Mouse (Mus musculus) hindbrain, embryonic 15.5 days (tissue): Measurements from ENCODE around the gene Pou2f3. TPM values are rescaled to one million over a fixed set of nuclear protein-coding genes. Genes with fewer than 3 reads are reported as not detected.

Experiments used
- ATAC-seq: fragments of 200-750 bp; cut with Nextera tagmentation; 2 replicates; pipeline ENCODE4 v1.8.0; 2017; ENCODE audit warnings: low read depth, moderate number of reproducible peaks, moderate TSS enrichment; ENCODE audit not compliant: low FRiP score
- H3K27ac ChIP-seq: fragments of 300-500 bp; sonication (generic); replicated peaks from 2 replicates; pipeline ENCODE4 v1.5.1; 2015; ENCODE audit warnings: mild to moderate bottlenecking, inconsistent platforms
- H3K27me3 ChIP-seq: fragments of 300-500 bp; sonication (generic); 2 replicates; pipeline ENCODE4 v1.6.1; 2015; ENCODE audit warnings: control low read depth, inconsistent platforms
- H3K36me3 ChIP-seq: fragments of 300-500 bp; sonication (generic); 2 replicates; pipeline ENCODE4 v1.6.1; 2015; ENCODE audit warnings: control low read depth, inconsistent platforms
- H3K4me1 ChIP-seq: fragments of 300-500 bp; sonication (generic); replicated peaks from 2 replicates; pipeline ENCODE4 v1.6.1; 2015; ENCODE audit warnings: control low read depth, inconsistent platforms
- H3K4me2 ChIP-seq: fragments of 300-500 bp; sonication (generic); 2 replicates; pipeline ENCODE4 v1.6.1; 2015; ENCODE audit warnings: moderate library complexity, mild to moderate bottlenecking, inconsistent platforms
- H3K4me3 ChIP-seq: fragments of 300-500 bp; sonication (generic); 2 replicates; pipeline ENCODE4 v1.5.1; 2015; ENCODE audit warnings: mild to moderate bottlenecking, inconsistent platforms
- H3K9ac ChIP-seq: fragments of 300-500 bp; sonication (generic); 2 replicates; pipeline ENCODE4 v1.6.1; 2015; ENCODE audit warnings: inconsistent platforms
- H3K9me3 ChIP-seq: fragments of 300-500 bp; sonication (generic); 2 replicates; pipeline ENCODE4 v1.6.1; 2016; ENCODE audit warnings: control low read depth, inconsistent platforms
- WGBS: fragments of 180-500 bp; shearing (Covaris S2); methylation state at CpG from one replicate; pipeline ENCODE4 v1.1.7; 2015; 5-methylcytosine and 5-hydroxymethylcytosine counted together
- polyA plus RNA-seq: library from polyadenylated mRNA; unstranded; fragments of >200 nt; fragmentation: Nextera tagmentation; extraction: Ambion mirVana; gene quantifications from 2 replicates; pipeline ENCODE4 v1.2.1, GENCODE M21; 2015

Gene Pou2f3
- polyA plus RNA-seq, 1 experiment from 2014 or later, result 0.05 TPM

DNA sequence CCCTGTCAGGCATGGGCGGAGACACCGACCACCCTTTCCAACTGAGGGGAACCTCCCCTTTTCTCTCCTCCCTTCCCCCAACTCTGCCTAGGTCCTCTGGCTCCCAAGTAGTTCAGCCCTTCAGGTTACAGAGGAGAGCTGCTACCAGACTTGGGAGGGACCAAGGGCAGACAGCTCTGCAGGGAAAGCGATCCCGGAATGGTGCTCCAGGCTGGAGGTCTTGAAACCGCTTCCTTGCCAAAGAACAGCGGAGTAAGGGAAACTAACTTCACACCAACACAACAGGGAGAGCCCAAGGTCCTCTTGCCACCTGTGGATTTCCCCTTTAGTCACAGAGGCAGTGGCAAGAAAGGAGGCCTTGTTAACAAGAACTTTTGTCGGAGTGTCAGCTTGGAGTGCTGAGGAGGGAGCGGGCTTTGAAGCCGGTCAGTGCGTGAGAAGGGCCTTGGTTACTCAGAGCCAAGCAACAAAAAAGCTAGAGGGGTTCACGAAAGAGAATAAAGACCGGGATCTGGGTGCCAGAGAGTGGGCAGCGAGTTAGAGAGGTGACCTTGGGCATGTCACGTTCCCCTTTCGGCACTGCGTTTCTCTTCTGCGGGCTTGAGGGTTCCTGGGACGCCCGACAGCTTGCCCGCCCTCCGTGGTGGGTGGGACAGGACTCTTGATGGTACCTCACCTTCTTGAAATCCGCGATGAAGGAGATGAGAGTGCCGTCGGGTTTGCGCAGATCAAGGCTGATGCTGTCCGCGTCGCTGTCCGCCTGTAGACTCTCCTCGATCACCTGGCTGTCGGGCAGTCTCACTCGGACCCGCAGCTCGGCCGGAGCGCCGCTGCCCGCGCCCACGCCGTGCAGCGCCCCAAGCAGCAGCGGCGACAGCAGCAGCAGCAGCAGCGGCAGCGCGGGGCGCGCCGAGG lies 28.7 kb upstream of the Pou2f3 start:
- no peaks in the 10 kb centered on the region for H3K9me3 ChIP-seq
- H3K36me3 ChIP-seq, result no peaks in the 10 kb centered on the region
- H3K9ac ChIP-seq, result peak overlapping the region; percentile 37
- peak overlapping the region; percentile 47 for H3K4me3 ChIP-seq
- H3K27me3 ChIP-seq, result peaks cover 36% of the 10 kb centered on the region
- no peak overlapping the region for H3K27ac ChIP-seq
- H3K4me1 ChIP-seq, result peaks cover 17% of the 10 kb centered on the region
- ATAC-seq, result no peak
- WGBS, result 2% methylated on average over 51 of the region's 51 CpGs
- H3K4me2 ChIP-seq, result peak overlapping the region; percentile 80

DNA sequence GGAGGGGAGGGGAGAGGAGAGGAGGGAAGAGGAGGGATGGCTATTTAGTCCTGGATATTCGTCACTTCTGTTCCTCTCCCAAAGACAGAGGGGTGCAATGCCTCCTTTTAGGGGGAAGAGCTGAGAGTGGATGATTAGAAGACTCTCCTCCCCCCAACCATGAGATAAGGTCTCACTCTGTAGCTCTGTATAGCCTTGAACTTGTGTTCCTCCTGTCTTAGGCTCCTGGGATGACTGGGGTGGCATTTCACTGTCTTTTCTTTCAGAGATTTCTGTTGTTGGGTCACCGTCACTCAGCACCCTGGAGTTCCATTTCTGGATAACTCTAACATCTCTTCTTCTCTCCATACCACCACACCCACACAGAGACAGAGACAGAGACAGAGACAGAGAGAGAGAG lies 28.0 kb upstream of the Pou2f3 start:
- H3K4me2 ChIP-seq, result peak overlapping the region; percentile 80; the same call in 1 of the 2 replicates
- no peaks in the 10 kb centered on the region for H3K9me3 ChIP-seq
- H3K4me1 ChIP-seq, result peaks cover 17% of the 10 kb centered on the region
- peaks cover 36% of the 10 kb centered on the region for H3K27me3 ChIP-seq
- H3K4me3 ChIP-seq, result no peak overlapping the region; the same call in 1 of the 2 replicates
- WGBS, result 43% methylated on average over 2 of the region's 2 CpGs
- H3K9ac ChIP-seq, result no peak overlapping the region
- H3K36me3 ChIP-seq, result no peaks in the 10 kb centered on the region
- H3K27ac ChIP-seq, result no peak overlapping the region
- no peak for ATAC-seq

GRCm38 (mm10) chr9:43237111-43237775 lies 27.1 kb upstream of the Pou2f3 start:
- Histone ChIP-seq H3K36me3 (no peaks in the 10 kb centered on the region), H3K4me3 (no peak overlapping the region), H3K27ac (no peak overlapping the region), H3K4me1 (peaks cover 17% of the 10 kb centered on the region), H3K4me2 (no peak overlapping the region), H3K9ac (no peak overlapping the region), H3K27me3 (peaks cover 36% of the 10 kb centered on the region), H3K9me3 (no peaks in the 10 kb centered on the region)
- no peak for ATAC-seq
- WGBS, result 60% methylated on average over 7 of the region's 7 CpGs

DNA sequence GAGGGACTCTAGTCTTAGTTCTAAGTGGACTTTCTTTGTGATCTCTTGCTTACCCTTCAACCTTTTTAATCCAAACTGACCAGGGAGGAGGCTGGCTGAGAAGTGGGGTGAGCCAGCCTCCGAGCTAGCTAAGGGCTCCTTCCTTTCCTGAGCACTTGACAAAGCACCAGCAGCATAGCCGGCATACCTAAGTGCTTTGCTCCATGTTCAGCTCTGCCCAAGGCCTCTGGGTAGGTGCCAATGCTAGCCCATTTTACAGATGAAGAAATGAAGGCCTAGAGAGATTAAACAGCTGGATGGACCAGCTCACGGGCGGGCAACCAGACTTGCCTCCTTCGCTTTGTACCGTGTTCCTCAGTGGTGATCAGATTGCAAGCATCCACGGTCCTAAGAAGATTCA lies 26.4 kb upstream of the Pou2f3 start:
- no peaks in the 10 kb centered on the region for H3K9me3 ChIP-seq
- H3K4me1 ChIP-seq, result peaks cover 17% of the 10 kb centered on the region
- H3K27me3 ChIP-seq, result peaks cover 36% of the 10 kb centered on the region
- no peak overlapping the region for H3K4me2 ChIP-seq
- ATAC-seq, result no peak
- H3K9ac ChIP-seq, result no peak overlapping the region
- no peak overlapping the region for H3K4me3 ChIP-seq
- H3K36me3 ChIP-seq, result no peaks in the 10 kb centered on the region
- 92% methylated on average over 7 of the region's 7 CpGs for WGBS
- H3K27ac ChIP-seq, result no peak overlapping the region

DNA sequence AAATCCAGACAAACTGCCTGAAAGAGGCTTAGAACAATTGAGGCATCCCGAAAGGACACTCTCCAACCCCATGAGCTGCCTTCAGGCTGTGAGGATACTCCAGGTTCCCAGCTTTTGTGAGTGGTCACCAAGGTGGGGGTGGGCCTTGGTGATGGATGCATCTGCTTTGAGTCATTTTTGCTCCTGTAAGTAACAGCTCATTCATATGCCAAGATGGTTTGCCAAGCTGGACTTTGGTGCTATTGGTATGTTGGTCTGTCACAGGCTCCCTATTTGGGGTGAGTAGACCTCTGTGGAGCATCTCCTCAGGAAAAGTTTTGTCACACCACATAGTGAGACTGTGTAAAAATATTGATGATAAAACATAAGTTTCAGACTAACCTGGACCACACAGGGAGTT lies 25.9 kb upstream of the Pou2f3 start:
- Histone ChIP-seq H3K36me3 (no peaks in the 10 kb centered on the region), H3K4me3 (no peak overlapping the region), H3K4me1 (peaks cover 17% of the 10 kb centered on the region), H3K9me3 (no peaks in the 10 kb centered on the region), H3K9ac (no peak overlapping the region), H3K4me2 (no peak overlapping the region), H3K27me3 (peaks cover 36% of the 10 kb centered on the region), H3K27ac (no peak overlapping the region)
- ATAC-seq, result no peak
- WGBS, result 78% methylated on average over 1 of the region's 1 CpGs

DNA sequence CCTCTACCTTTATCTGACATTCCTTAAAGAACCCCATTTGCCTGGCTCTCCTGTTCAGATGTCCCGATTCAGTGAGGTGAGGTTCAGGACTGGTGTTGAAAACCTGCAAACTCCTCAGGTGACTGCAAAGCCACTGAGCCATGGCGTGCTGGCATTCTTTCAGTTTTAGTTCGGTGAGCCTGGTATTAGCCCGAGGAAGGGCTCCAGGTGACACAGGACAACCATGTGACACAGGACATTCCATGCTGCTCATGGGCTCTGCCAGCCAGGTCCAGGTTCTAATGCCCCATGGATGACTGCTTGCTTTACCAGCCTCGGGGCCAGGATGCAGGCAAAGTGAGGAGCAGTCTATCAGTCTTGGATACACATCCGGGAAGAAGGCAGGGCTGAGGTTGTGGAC lies 25.2 kb upstream of the Pou2f3 start:
- 85% methylated on average over 6 of the region's 6 CpGs for WGBS
- no peak overlapping the region for H3K9ac ChIP-seq
- no peak for ATAC-seq

DNA sequence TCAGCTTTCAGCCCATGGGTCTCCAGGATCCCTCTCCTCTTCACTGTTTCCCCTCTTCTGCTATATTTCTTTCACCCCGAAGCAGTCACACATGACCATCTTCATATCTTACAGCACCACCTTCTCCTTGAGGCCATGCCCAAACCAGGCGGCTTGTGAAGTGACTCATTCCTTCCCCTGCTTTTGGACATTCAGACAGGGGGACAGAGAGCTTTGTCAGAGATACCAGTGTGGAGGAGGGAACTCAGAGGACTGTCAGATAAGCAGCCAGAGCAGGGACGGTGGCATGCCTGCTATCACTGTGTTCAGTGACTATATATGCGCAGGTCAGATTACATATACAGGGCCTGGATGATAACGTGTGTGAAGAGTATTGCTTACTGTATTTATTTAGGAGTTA lies 24.3 kb upstream of the Pou2f3 start:
- Histone ChIP-seq H3K9ac (no peak overlapping the region), H3K4me3 (no peak overlapping the region), H3K27me3 (peaks cover 29% of the 10 kb centered on the region), H3K4me1 (peaks cover 6% of the 10 kb centered on the region), H3K27ac (no peak overlapping the region), H3K9me3 (no peaks in the 10 kb centered on the region), H3K4me2 (no peak overlapping the region), H3K36me3 (no peaks in the 10 kb centered on the region)
- WGBS, result 90% methylated on average over 5 of the region's 5 CpGs
- ATAC-seq, result no peak

More for the DNA sequence above, 25.2 kb upstream of the Pou2f3 start:
- Histone ChIP-seq H3K9me3 (no peaks in the 10 kb centered on the region), H3K27me3 (peaks cover 33% of the 10 kb centered on the region), H3K4me1 (peaks cover 14% of the 10 kb centered on the region), H3K4me3 (no peak overlapping the region), H3K36me3 (no peaks in the 10 kb centered on the region), H3K4me2 (no peak overlapping the region), H3K27ac (no peak overlapping the region)

GRCm38 (mm10) chr9:43233515-43233914 lies 23.3 kb upstream of the Pou2f3 start:
- H3K27me3 ChIP-seq, result peaks cover 19% of the 10 kb centered on the region
- H3K36me3 ChIP-seq, result no peaks in the 10 kb centered on the region
- no peak overlapping the region for H3K4me3 ChIP-seq
- H3K9ac ChIP-seq, result no peak overlapping the region
- H3K27ac ChIP-seq, result no peak overlapping the region
- no peak for ATAC-seq
- H3K9me3 ChIP-seq, result no peaks in the 10 kb centered on the region
- 97% methylated on average over 1 of the region's 1 CpGs for WGBS
- no peaks in the 10 kb centered on the region; the same call in 1 of the 2 replicates for H3K4me1 ChIP-seq
- no peak overlapping the region for H3K4me2 ChIP-seq

GRCm38 (mm10) chr9:43233044-43233443 lies 22.9 kb upstream of the Pou2f3 start:
- Histone ChIP-seq H3K4me2 (no peak overlapping the region), H3K4me3 (no peak overlapping the region), H3K27me3 (peaks cover 14% of the 10 kb centered on the region), H3K36me3 (no peaks in the 10 kb centered on the region), H3K4me1 (no peaks in the 10 kb centered on the region; the same call in 1 of the 2 replicates), H3K27ac (no peak overlapping the region), H3K9me3 (no peaks in the 10 kb centered on the region), H3K9ac (no peak overlapping the region)
- ATAC-seq, result no peak
- WGBS, result 79% methylated on average over 5 of the region's 5 CpGs

DNA sequence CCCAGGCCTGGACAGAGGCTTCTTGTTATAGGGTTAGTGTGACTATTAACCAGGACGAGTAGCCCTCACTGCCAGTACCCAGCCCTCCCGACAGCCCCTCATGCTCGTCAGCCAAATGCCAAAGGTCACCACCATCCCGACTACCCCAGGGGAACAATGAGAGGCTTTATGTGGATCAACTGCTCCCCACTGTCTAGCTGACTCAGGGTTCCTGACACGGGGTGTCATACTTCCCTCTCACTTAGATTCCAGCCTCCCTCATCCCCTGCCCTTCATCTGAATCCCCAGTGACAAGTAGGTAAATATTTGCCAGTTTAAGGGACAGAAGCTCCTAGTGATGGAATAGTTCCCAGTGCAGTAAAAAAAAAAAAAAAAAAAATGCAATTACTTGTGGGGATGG lies 22.1 kb upstream of the Pou2f3 start:
- Histone ChIP-seq H3K27ac (no peak overlapping the region), H3K27me3 (peaks cover 7% of the 10 kb centered on the region; the same call in 1 of the 2 replicates), H3K4me1 (no peaks in the 10 kb centered on the region; the same call in 1 of the 2 replicates), H3K4me2 (no peak overlapping the region), H3K36me3 (no peaks in the 10 kb centered on the region), H3K9me3 (no peaks in the 10 kb centered on the region), H3K4me3 (no peak overlapping the region), H3K9ac (no peak overlapping the region)
- ATAC-seq, result no peak
- 9% methylated on average over 5 of the region's 5 CpGs for WGBS

GRCm38 (mm10) chr9:43231805-43232204 lies 21.6 kb upstream of the Pou2f3 start:
- Histone ChIP-seq H3K36me3 (no peaks in the 10 kb centered on the region), H3K9me3 (no peaks in the 10 kb centered on the region), H3K27me3 (peaks cover 2% of the 10 kb centered on the region; the same call in 1 of the 2 replicates), H3K4me1 (no peaks in the 10 kb centered on the region; the same call in 1 of the 2 replicates), H3K4me3 (no peak overlapping the region), H3K4me2 (no peak overlapping the region), H3K27ac (no peak overlapping the region), H3K9ac (no peak overlapping the region)
- 75% methylated on average over 4 of the region's 4 CpGs for WGBS
- peak; percentile 51; the same call in 1 of the 2 replicates for ATAC-seq

- ATAC-seq, result no peak
- Histone ChIP-seq H3K9ac (no peak overlapping the region), H3K27ac (no peak overlapping the region)
Measured at GRCm38 (mm10) chr9:43230886-43231285, 20.7 kb upstream of the Pou2f3 start.

More at GRCm38 (mm10) chr9:43230886-43231285, 20.7 kb upstream of the Pou2f3 start:
- Histone ChIP-seq H3K27me3 (no peaks in the 10 kb centered on the region), H3K36me3 (no peaks in the 10 kb centered on the region), H3K9me3 (no peaks in the 10 kb centered on the region), H3K4me1 (no peaks in the 10 kb centered on the region; the same call in 1 of the 2 replicates), H3K4me2 (no peak overlapping the region), H3K4me3 (no peak overlapping the region)
- WGBS, result 76% methylated on average over 4 of the region's 4 CpGs
